Mouse (Mus musculus): Measurements from ENCODE around the gene Chd9. TPM values are rescaled to one million over a fixed set of nuclear protein-coding genes. Genes with fewer than 3 reads are reported as not detected.

Gene Chd9
- polyA plus RNA-seq (2015; fragmentation: Nextera tagmentation; extraction: Ambion mirVana), result 148 and 160 TPM in 2 replicates

DNA sequence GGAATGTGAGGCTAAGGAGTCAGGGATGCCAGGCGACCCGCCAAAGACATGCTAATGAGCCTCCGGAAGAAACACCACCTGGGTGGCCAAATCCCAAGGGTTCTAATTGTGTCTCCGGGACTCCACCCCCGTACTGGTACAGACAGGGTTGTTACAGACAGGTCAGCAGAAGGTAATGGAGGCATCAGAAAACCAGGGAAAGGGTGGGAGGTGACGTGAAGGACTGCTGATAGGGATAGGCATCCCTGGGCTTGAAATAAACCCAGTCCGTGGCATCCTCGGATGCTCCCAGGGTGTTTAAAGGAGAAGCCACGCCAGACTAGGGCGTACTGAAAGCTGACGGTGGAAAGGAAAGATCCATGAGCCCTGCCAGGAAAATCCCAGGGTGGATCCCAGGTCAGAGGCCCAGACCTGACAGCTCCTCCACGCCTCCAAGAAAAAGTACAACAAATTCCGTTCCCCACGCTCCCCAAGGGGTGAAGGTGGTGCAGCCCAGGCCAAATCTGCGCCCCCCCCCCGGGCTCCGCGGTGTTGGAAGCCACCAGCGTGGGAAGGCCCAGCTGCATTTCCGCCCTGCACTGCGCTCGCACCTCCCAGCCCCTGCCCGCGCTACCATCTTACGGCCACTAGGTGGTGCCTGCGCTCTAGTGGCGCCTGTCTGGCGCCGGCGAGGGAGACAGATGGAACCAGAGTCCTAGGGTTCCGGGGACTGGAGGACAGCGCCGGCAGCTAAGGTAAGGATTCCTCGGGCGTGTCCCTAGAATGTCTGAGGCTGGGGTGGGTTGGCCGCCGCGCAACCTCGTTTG is at the start of gene Chd9:
TSS of gene Chd9 (plus strand) at position 172 of the 806 bp plus-strand sequence.
- DNase-seq (ENCODE audit: low spot score), result peak; percentile 96

- no peak for DNase-seq (ENCODE audit: low spot score)
Observed at GRCm38 (mm10) chr8:90791616-90792015, 36.5 kb upstream of the Chd9 start.

GRCm38 (mm10) chr8:90793710-90794109 is 34.4 kb upstream of the Chd9 start:
- peak; percentile 75 for DNase-seq (ENCODE audit: low spot score)

- peak; percentile 93 for DNase-seq (ENCODE audit: low spot score)
Observed at GRCm38 (mm10) chr8:90794990-90795861, 32.9 kb upstream of the Chd9 start.

- no peak for DNase-seq (ENCODE audit: low spot score)
Observed at GRCm38 (mm10) chr8:90799473-90799872, 28.7 kb upstream of the Chd9 start.

DNA sequence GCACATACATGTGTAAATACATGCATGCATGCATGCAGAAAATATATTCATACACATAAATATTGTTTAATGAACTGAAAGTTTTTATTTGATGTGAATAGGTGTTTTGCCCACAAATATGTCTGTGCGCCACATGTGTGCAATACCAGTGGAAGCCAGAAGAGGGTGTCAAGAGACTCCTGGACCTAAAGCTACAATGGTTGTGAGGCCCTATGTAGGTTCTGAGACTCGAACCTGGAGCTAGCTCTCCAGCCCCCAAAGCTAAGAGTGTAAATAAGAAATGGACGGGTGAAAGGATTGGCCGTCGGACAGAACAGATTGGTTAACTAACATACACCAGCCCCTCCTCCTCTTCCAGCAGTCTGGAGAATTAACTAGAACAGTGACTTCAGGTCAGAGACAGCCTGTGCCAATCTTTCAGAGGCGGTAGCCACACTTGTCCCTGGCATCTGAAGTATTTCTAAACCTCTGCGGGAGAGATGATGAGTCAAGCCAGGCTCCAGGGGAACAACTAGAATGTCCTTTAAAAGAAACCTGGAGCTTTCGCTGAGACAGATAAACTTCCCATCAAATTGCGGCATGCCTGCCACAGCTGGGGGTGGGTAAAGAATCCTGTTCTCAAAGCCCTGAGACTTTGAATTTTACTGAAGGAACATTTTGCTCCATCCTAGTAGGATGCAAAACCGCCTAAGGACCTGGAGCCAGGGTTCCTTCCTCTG is 14.4 kb upstream of the Chd9 start:
- no peak for DNase-seq (ENCODE audit: low spot score)

DNA sequence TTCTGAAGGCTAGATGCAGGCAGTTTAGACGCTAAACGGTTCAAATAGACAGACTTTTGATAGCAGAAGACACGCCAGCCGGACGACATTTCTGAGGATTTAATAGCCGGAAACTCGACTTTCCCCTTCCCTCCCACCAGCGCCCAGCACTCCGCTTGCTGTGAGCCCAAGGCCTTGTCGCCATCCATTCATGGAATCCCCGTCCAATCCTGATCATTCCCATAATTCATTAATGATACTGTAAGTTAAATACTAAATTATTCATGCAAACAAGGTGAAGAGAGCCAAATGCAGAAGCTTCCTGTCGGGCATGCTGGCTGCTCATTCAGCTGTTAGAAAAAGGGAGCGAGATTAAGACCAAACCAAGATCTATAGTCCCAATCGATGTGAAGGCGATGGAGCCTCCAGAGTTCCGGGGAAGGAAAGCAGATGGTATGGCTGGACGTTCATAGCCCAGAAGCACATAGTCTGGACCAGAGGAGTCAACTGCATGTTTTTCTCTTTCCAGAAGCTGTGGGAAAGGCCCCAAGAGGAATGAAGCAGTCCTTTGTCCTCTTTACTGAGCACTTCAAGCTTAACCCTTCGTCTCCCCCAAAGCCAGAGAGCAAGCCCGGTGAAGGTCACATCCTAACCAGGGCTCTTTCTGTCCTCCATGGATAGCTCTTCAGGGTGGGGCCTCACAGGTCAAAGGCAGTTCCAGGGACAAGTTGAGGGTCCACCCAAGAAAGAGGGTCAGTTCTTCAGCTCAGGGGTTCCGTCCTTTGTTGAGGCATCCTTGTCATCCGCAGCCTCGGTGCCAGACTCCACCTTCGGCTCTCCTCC is 11.9 kb upstream of the Chd9 start:
- DNase-seq (ENCODE audit: low spot score), result no peak

DNA sequence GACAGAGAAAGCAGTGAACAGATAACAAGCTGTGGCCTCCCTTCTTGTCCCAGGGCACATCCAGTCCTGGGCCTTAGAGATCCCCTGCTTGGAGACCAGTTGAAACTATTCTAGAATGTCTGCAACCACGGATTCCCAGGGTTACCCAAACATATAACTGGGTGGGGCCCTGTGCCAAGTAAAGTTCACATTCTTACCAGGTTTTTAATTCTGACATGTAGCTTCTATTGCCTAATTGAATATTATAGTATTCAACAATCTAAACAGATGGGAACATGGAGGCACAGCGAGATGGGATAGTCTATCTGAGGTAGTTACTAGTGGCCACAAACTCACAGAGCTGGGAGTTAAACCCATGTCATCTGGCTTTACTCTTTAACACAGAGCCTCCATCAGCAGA is 10.9 kb upstream of the Chd9 start, which contains the start of gene Gm19935:
TSS of gene Gm19935 (minus strand) at position 101 of the 400 bp plus-strand sequence.
- DNase-seq (ENCODE audit: low spot score), result no peak

GRCm38 (mm10) chr8:90819561-90820320 is 8.4 kb upstream of the Chd9 start:
- DNase-seq (ENCODE audit: low spot score), result no peak

- DNase-seq (ENCODE audit: low spot score), result no peak
Observed at GRCm38 (mm10) chr8:90820321-90820696, 7.8 kb upstream of the Chd9 start.

DNA sequence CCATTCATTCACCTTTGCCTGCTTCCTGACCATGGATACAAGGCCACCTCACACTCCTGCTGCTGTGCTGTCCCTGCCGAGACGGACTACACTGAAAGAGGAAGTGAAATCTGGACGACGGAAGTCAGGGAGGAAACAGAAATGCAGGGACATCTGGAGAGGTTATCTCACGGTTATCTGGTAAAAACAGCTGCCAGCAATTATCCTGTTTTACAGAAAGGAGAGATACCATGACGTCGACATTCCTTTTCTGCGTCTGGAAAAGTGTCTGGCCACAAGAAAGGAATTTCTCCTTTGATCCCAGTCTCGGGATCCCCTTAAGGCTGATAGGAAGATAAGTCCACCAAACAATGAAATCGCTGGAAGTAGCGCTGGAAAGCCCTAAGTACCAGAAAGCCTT is 5.7 kb upstream of the Chd9 start:
- DNase-seq (ENCODE audit: low spot score), result no peak

DNA sequence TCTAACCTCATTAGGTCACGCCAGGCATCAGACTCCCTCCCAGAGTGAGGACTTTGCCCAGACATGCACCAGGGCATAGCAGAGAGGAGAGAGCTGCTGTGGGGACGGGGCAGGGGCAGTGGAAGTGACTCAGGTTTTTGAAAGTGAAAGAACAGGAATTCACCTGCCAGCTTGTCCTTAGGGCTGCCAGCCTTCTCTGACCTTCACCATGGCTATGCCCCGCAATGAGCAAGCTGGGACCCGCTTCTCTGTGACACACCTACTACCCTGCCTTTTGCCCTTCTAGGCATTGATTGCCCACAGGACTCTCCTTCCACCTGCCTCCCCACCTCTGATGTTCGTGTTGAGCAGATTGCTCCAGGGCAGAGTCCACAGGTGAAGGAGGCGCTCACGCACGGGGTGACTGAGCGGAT is 2.7 kb upstream of the Chd9 start:
- DNase-seq (ENCODE audit: low spot score), result no peak

DNA sequence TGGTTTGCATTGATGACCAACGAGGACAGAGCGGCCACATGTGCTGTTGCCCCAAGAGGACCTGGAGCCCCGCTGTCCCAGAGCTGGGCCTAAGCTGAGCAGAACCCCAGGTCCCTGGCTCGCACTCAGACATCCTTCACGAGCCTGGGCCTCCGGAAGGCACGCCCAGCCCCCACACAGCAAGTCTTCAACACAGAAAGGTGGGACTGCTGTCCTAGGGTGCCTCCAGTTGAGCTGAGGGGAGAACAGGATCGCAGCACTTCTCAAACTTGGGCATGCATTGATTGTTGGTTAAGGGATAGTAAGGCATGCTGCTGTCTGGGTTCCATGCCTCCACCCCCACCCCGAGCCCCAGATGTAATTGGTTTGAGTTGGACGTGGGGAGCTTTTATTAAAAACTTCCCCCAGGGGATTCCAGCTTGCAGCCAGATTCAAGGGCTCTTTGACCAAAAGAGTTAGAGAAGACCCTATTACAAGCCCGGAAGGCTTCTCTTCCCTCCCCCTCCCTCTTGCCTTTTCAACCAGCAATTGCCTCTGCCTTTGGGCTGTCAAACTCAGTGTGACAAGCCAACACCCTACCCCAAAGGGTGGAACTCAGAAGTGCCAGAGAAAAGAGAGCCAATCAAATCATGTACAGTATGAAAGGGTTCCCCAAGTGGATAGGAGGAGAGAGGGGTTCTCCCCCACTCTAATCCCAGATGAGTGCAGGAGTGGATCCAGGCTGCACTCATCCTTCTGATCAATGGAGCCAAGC is 1.0 kb downstream of the Chd9 start:
- DNase-seq (ENCODE audit: low spot score), result peak; percentile 47

DNA sequence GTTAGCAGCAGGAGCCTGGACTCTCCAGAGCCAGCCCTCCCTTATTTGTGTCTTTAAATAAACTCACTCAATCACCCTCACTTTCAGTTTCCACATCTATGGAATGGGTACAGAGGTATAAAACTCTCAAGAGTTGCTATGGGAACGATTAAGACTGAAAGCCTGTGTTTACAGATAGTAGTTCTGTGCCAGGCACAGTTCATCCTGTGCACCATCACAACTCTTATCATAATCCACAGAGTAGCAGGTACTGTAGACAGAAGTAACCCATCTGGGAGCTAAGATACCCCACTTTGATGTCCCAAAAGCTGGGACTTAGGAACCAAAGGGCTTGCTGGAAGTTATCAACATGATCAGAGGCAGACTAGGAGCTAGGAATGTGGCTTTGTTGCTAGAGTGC is 1.7 kb downstream of the Chd9 start:
- DNase-seq (ENCODE audit: low spot score), result no peak

- no peak for DNase-seq (ENCODE audit: low spot score)
Observed at GRCm38 (mm10) chr8:90830980-90831379, 2.8 kb downstream of the Chd9 start.

GRCm38 (mm10) chr8:90832576-90833289 is 4.6 kb downstream of the Chd9 start:
- no peak for DNase-seq (ENCODE audit: low spot score)

GRCm38 (mm10) chr8:90833628-90834320 is 5.6 kb downstream of the Chd9 start:
- DNase-seq (ENCODE audit: low spot score), result no peak

DNA sequence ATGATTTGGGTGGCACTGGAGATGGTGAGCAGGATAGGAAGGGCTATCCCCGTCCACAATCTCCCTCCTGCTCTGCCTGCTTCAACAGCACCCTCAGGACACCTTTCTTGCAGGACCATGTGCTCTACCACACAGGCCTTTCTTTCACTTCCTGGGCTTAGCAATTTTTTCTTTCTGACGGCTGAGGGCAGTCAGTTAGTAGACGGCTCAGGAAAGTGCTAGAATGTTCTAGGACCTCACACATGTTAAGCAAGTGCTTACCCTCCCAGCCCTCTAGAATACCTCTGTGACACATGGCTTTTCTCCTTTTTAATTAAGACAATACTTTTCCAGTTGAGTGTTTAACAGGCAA is 6.1 kb downstream of the Chd9 start:
- DNase-seq (ENCODE audit: low spot score), result no peak
